Mouse (Mus musculus) hindbrain, postnatal 0 days (tissue): ENCODE results near the gene Nfasc. TPM values are rescaled to one million over a fixed set of nuclear protein-coding genes. Genes with fewer than 3 reads are reported as not detected.

ENCODE experiments used
- ATAC-seq: fragments of 200-750 bp; cut with Nextera tagmentation; 2 replicates; pipeline ENCODE4 v1.8.0; 2017; ENCODE audit warnings: mild to moderate bottlenecking, moderate TSS enrichment, moderate library complexity
- DNase-seq: peaks from one replicate; pipeline ENCODE4 v3.0.0-alpha.2; 2015; ENCODE audit warnings: low spot score
- H3K27ac ChIP-seq: fragments of 300-500 bp; sonication (generic); 2 replicates; pipeline ENCODE4 v1.5.1; 2014; ENCODE audit warnings: mild to moderate bottlenecking
- H3K27me3 ChIP-seq: fragments of 300-500 bp; sonication (generic); 2 replicates; pipeline ENCODE4 v1.6.1; 2014; ENCODE audit warnings: low read length, mixed read lengths; ENCODE audit not compliant: insufficient read depth
- H3K36me3 ChIP-seq: fragments of 300-500 bp; sonication (generic); 2 replicates; pipeline ENCODE4 v1.6.1; 2014; ENCODE audit warnings: low read length, mixed read lengths; ENCODE audit not compliant: insufficient read depth
- H3K4me1 ChIP-seq: fragments of 300-500 bp; sonication (generic); 2 replicates; pipeline ENCODE4 v1.6.1; 2014; ENCODE audit warnings: antibody characterized with exemption, low read length, mixed read lengths; ENCODE audit not compliant: insufficient read depth
- H3K4me2 ChIP-seq: fragments of 300-500 bp; sonication (generic); 2 replicates; pipeline ENCODE4 v1.6.1; 2014; ENCODE audit warnings: low read depth, mild to moderate bottlenecking, low read length, moderate library complexity, mixed read lengths
- H3K4me3 ChIP-seq: fragments of 300-500 bp; sonication (generic); 2 replicates; pipeline ENCODE4 v1.5.1; 2014; ENCODE audit warnings: low read length
- H3K9ac ChIP-seq: fragments of 300-500 bp; sonication (generic); replicated peaks from 2 replicates; pipeline ENCODE4 v1.6.1; 2014; ENCODE audit warnings: mild to moderate bottlenecking, low read length, moderate library complexity, mixed read lengths
- H3K9me3 ChIP-seq: fragments of 300-500 bp; sonication (generic); 2 replicates; pipeline ENCODE4 v1.6.1; 2016; ENCODE audit warnings: low read length, mixed read lengths
- CTCF ChIP-seq: IDR thresholded peaks from 2 replicates; pipeline ENCODE4 v1.5.1; 2016; ENCODE audit warnings: antibody characterized with exemption, control low read depth, low read depth
- WGBS: fragments of 180-500 bp; shearing (Covaris S2); extraction: QIAGEN DNeasy Blood & Tissue Kit; methylation state at CpG from one replicate; pipeline ENCODE4 v1.1.7; 2014; 5-methylcytosine and 5-hydroxymethylcytosine counted together
- polyA plus RNA-seq: library from polyadenylated mRNA; unstranded; fragments of >200 nt; fragmentation: Nextera tagmentation; extraction: Ambion mirVana; gene quantifications from 2 replicates; pipeline ENCODE4 v1.2.1, GENCODE M21; 2015
- total RNA-seq: library from RNA; depleted of rRNA; stranded (reverse); fragments of >200 nt; gene quantifications from 2 replicates; pipeline ENCODE4 v1.2.3, GENCODE M21; 2014

Nfasc gene
- total and polyA plus RNA-seq, 2 experiments from 2014 or later, result 30.5 to 69.6 TPM

- Histone ChIP-seq H3K4me1 (0 out of 2 replicates have a peak, but pooled peaks cover 10% of the 10 kb centered on the region), H3K27me3 (no peaks in the 10 kb centered on the region), H3K36me3 (no peaks in the 10 kb centered on the region), H3K27ac (peak overlapping the region; percentile 70), H3K4me2 (no peak overlapping the region), H3K9me3 (no peaks in the 10 kb centered on the region), H3K9ac (no peak overlapping the region), H3K4me3 (no peak overlapping the region)
- ATAC-seq (no peak), DNase-seq (no peak)
- 77% methylated on average over 15 of the region's 15 CpGs for WGBS
- no peak for TF ChIP-seq CTCF
Measured at GRCm38 (mm10) chr1:132570068-132570780, 171.4 kb downstream of the Nfasc start.

DNA sequence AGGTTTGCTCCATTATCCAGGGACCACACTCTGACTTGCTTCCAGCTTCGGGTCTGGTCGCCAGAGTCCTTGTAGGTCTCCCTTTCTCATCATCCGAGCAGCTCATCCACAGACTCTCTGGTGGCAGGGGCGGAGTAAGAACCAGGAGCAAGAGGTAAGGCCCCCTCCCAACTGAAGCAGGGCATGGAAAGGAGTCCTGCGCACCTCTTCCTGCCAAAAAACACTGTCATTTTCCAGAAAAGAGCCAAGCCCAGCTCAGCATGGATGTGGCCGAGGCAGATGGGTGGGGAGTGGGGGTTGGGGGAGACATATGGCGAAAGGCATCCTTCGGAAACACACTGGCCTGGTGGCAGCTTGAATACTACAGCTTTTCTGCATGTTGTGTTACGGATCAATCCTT lies 172.1 kb downstream of the Nfasc start:
- 55% methylated on average over 9 of the region's 9 CpGs for WGBS
- peak; percentile 80 for DNase-seq
- H3K4me1 ChIP-seq, result 0 out of 2 replicates have a peak, but pooled peaks cover 10% of the 10 kb centered on the region
- no peak overlapping the region for H3K9ac ChIP-seq
- H3K27ac ChIP-seq, result peak overlapping the region; percentile 75
- no peaks in the 10 kb centered on the region for H3K36me3 ChIP-seq
- H3K9me3 ChIP-seq, result no peaks in the 10 kb centered on the region
- peak; percentile 52 for ATAC-seq
- H3K4me3 ChIP-seq, result no peak overlapping the region
- no peak overlapping the region for H3K4me2 ChIP-seq
- H3K27me3 ChIP-seq, result no peaks in the 10 kb centered on the region
- no peak for TF ChIP-seq CTCF

DNA sequence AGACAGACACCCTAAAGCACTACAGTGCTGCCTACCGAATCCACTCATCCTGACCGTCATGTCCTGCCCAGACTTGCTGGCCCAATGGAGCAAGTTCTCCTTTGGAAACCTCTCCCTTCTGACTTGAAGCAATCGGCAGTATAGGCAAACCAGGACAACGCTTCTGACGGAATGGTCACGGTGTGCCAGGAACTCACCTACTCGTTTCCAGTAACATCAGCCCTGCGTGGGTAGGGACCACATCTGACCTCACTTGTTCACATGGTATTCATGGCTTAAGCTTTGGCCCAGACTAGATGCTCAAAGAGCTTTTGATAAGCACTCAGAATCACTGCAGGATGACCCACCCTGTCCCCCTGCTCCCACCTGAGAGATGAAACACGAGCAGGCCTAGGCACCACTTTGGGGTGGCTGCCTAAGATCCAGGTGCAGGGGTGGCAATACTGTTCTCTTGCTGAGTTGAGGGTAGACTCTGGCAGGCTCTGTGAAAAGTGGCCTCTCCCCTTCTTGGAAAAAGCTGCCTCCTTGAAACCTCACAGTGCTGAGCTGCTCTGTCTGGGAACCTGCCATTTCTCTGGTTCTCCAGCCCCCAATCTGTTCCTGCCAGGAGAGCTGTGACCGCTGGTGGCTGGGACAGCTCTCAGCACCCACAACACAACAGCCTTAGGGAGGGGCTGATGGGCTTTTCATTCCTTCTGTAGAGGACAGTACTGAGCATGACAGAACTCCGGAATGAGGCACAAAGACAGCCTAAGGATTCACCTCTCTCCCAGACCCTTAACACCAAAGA lies 174.1 kb downstream of the Nfasc start:
- WGBS, result 76% methylated on average over 11 of the region's 11 CpGs

GRCm38 (mm10) chr1:132565766-132566165 lies 175.8 kb downstream of the Nfasc start:
- no peak for DNase-seq
- Histone ChIP-seq H3K4me2 (no peak overlapping the region), H3K4me1 (peaks cover 25% of the 10 kb centered on the region), H3K9me3 (no peaks in the 10 kb centered on the region), H3K4me3 (no peak overlapping the region), H3K27me3 (no peaks in the 10 kb centered on the region), H3K36me3 (no peaks in the 10 kb centered on the region), H3K9ac (no peak overlapping the region), H3K27ac (peak overlapping the region; percentile 41; the same call in 1 of the 2 replicates)
- no peak for ATAC-seq
- WGBS, result 66% methylated on average over 7 of the region's 7 CpGs
- TF ChIP-seq CTCF, result no peak

More for the DNA sequence above, 174.1 kb downstream of the Nfasc start:
- TF ChIP-seq CTCF, result no peak
- H3K4me1 ChIP-seq, result peaks cover 13% of the 10 kb centered on the region; the same call in 1 of the 2 replicates
- ATAC-seq, result no peak
- no peak for DNase-seq
- H3K9me3 ChIP-seq, result no peaks in the 10 kb centered on the region
- no peak overlapping the region for H3K4me3 ChIP-seq
- H3K9ac ChIP-seq, result no peak overlapping the region
- H3K4me2 ChIP-seq, result no peak overlapping the region
- H3K27me3 ChIP-seq, result no peaks in the 10 kb centered on the region
- no peak overlapping the region for H3K27ac ChIP-seq
- no peaks in the 10 kb centered on the region for H3K36me3 ChIP-seq

DNA sequence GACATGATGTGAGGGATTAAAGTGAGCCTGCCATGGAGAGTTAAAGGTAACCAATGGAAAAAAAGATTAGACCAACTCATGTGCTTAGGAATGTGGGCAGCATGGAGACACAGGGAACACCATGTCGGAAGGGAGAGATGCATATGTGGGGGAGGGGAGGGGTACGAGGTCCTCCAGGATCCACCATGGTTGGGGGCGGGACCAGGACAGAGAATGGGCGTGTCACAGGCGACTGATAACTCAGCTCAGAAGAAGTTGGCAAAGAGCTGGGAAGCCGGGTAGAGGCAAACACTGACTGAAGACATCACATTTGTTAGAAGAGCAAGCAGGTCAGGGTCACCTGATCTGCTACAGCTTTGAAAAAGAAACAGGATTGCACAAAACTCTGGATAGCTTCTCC lies 176.7 kb downstream of the Nfasc start:
- H3K4me2 ChIP-seq, result no peak overlapping the region
- DNase-seq (no peak), ATAC-seq (no peak)
- peaks cover 17% of the 10 kb centered on the region for H3K4me1 ChIP-seq
- H3K36me3 ChIP-seq, result no peaks in the 10 kb centered on the region
- H3K4me3 ChIP-seq, result no peak overlapping the region
- no peak overlapping the region; the same call in 1 of the 2 replicates for H3K27ac ChIP-seq
- H3K9ac ChIP-seq, result no peak overlapping the region
- no peaks in the 10 kb centered on the region for H3K27me3 ChIP-seq
- no peak for TF ChIP-seq CTCF
- 33% methylated on average over 6 of the region's 6 CpGs for WGBS
- no peaks in the 10 kb centered on the region for H3K9me3 ChIP-seq

DNA sequence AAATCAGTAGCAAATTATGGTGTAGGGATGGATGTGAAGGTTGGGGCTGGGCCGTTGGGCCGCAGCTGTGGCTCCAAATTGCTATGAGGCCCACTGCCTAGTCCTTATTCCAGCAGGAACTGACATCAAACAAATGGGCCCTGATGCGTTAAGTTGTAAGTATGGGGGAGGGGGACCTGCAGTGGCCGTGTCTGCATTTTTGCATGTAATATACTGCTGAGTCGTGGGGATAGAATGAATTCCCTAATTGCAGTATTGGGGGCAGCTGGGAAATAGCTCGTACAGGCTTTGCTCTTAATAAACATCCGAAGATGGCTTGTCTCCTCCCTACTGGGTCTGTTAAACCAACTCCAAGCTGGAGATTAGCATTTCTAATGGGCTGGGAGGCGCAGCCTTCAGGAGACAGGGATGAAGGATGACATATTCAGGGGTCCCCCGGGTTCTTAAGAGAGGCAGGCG lies 179.2 kb downstream of the Nfasc start:
- Histone ChIP-seq H3K4me1 (peaks cover 34% of the 10 kb centered on the region), H3K27ac (peak overlapping the region; percentile 52), H3K27me3 (no peaks in the 10 kb centered on the region), H3K4me3 (no peak overlapping the region), H3K4me2 (no peak overlapping the region), H3K9me3 (no peaks in the 10 kb centered on the region), H3K36me3 (no peaks in the 10 kb centered on the region), H3K9ac (no peak overlapping the region)
- TF ChIP-seq CTCF, result no peak
- DNase-seq (peak; percentile 64), ATAC-seq (no peak)
- 18% methylated on average over 10 of the region's 10 CpGs for WGBS
